Mouse (Mus musculus) myocyte (in vitro differentiated cells): ENCODE measurements around the gene Hoxa6. TPM values are rescaled to one million over a fixed set of nuclear protein-coding genes. Genes with fewer than 3 reads are reported as not detected.

Experiments
- H3K27me3 ChIP-seq: one replicate; pipeline ENCODE4 v1.6.1; 2011; ENCODE audit not compliant: control insufficient read depth, insufficient read depth, insufficient read length
- H3K36me3 ChIP-seq: one replicate; pipeline ENCODE4 v1.6.1; 2011; ENCODE audit not compliant: control insufficient read depth, insufficient read depth
- H3K4me2 ChIP-seq: one replicate; pipeline ENCODE4 v1.6.1; 2011; ENCODE audit warnings: low read depth, control low read depth
- H3K4me3 ChIP-seq: one replicate; pipeline ENCODE4 v1.5.1; 2011; ENCODE audit warnings: mild to moderate bottlenecking, control low read depth, moderate library complexity
- H3K79me2 ChIP-seq: one replicate; pipeline ENCODE4 v1.6.1; 2011; ENCODE audit not compliant: control insufficient read depth, insufficient read depth
- H3ac ChIP-seq: one replicate; pipeline ENCODE4 v1.6.1; 2011; ENCODE audit not compliant: control insufficient read depth, insufficient read length
- CEBPB ChIP-seq: IDR thresholded peaks from 2 replicates; pipeline ENCODE4 v1.6.1; 2011; ENCODE audit warnings: mild to moderate bottlenecking, moderate library complexity; ENCODE audit not compliant: poor library complexity, insufficient read depth, severe bottlenecking
- E2F4 ChIP-seq: IDR thresholded peaks from one replicate; pipeline ENCODE4 v1.6.1; 2011; ENCODE audit warnings: mild to moderate bottlenecking, control low read depth, moderate library complexity; ENCODE audit not compliant: insufficient read depth
- MAX ChIP-seq: IDR thresholded peaks from one replicate; pipeline ENCODE4 v1.6.1; 2011; ENCODE audit warnings: low read depth, mild to moderate bottlenecking, control low read depth
- MYOD1 ChIP-seq, 3 experiments: IDR thresholded peaks; one replicate each; pipeline ENCODE4 v1.6.1; 2011; ENCODE audit warnings: control low read depth in 2 of 3, low read depth in 2 of 3, mild to moderate bottlenecking in 2 of 3, moderate library complexity in 1 of 3; ENCODE audit not compliant: insufficient read length in 2 of 3, control insufficient read depth in 1 of 3
- MYOG ChIP-seq, 3 experiments: IDR thresholded peaks; one replicate each; pipeline ENCODE4 v1.6.1; 2011; ENCODE audit warnings: control low read depth in 2 of 3, low read depth in 2 of 3, mild to moderate bottlenecking in 2 of 3; ENCODE audit not compliant: insufficient read length in 2 of 3, control insufficient read depth in 1 of 3, insufficient read depth in 1 of 3
- POLR2A ChIP-seq: IDR thresholded peaks from one replicate; pipeline ENCODE4 v1.6.1; 2011; ENCODE audit warnings: low read depth, mild to moderate bottlenecking, control low read depth, moderate library complexity; ENCODE audit not compliant: insufficient read length
- POLR2AphosphoS2 ChIP-seq: IDR thresholded peaks from one replicate; pipeline ENCODE4 v1.6.1; 2011; ENCODE audit warnings: low read depth, control low read depth; ENCODE audit not compliant: insufficient read length
- REST ChIP-seq: IDR thresholded peaks from one replicate; pipeline ENCODE4 v1.6.1; 2011; ENCODE audit warnings: mild to moderate bottlenecking, control low read depth, moderate library complexity; ENCODE audit not compliant: insufficient read depth, insufficient read length
- SRF ChIP-seq: IDR thresholded peaks from one replicate; pipeline ENCODE4 v1.6.1; 2011; ENCODE audit warnings: low read depth; ENCODE audit not compliant: control insufficient read depth, insufficient read length
- TCF12 ChIP-seq: IDR thresholded peaks from one replicate; pipeline ENCODE4 v1.6.1; 2011; ENCODE audit warnings: mild to moderate bottlenecking, control low read depth; ENCODE audit not compliant: poor library complexity, insufficient read depth, severe bottlenecking
- TCF3 ChIP-seq: IDR thresholded peaks from one replicate; pipeline ENCODE4 v1.6.1; 2011; ENCODE audit warnings: low read depth, control low read depth; ENCODE audit not compliant: insufficient read length
- USF1 ChIP-seq: IDR thresholded peaks from one replicate; pipeline ENCODE4 v1.6.1; 2011; ENCODE audit warnings: low read depth, mild to moderate bottlenecking, control low read depth, moderate library complexity
- polyA plus RNA-seq: library from polyadenylated mRNA; unstranded; fragments of >200 nt; fragmentation: generic; extraction: Trizol; gene quantifications from one replicate; pipeline ENCODE4 v1.2.1, GENCODE M21; 2012; ENCODE audit warnings: missing spikeins

Hoxa6 gene
- polyA plus RNA-seq, 1 experiment = 0.88 TPM

DNA sequence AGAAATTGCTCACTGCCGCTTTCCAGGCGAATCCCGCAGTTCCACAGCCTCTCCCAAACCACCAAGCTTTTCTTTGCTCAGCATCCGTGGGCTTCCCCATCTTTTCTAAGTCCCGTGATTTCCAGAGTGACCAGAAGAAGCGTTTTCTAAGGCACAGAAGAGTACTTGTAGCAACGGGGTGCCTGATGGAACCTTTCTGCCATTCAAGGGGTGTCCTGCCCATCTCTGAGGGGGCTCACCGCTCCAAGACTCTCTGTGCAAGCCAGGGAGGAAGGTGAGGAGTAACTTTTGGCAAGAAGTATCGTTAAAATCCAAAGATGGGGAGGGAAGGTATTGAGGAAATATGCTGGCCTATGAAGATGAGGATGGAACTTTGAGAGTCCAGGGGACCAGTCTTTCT lies 30.7 kb downstream of the Hoxa6 start:
- TF ChIP-seq TCF3 = no peak
- TF ChIP-seq USF1 = no peak
- TF ChIP-seq MAX = no peak
- TF ChIP-seq TCF12 = no peak
- TF ChIP-seq SRF = no peak
- TF ChIP-seq POLR2AphosphoS2 = no peak
- no peak for TF ChIP-seq MYOD1 (IDR thresholded peaks at IDR 0.05; ENCODE audit: control insufficient read depth in 1 of 3, insufficient read length in 2 of 3, low read depth in 2 of 3)
- no peak for TF ChIP-seq E2F4
- no peak for TF ChIP-seq CEBPB
- Histone ChIP-seq H3K4me2 (no peak overlapping the region), H3K27me3 (no peaks in the 10 kb centered on the region), H3K79me2 (no peaks in the 10 kb centered on the region), H3K4me3 (no peak overlapping the region), H3ac (no peak overlapping the region), H3K36me3 (no peaks in the 10 kb centered on the region)

DNA sequence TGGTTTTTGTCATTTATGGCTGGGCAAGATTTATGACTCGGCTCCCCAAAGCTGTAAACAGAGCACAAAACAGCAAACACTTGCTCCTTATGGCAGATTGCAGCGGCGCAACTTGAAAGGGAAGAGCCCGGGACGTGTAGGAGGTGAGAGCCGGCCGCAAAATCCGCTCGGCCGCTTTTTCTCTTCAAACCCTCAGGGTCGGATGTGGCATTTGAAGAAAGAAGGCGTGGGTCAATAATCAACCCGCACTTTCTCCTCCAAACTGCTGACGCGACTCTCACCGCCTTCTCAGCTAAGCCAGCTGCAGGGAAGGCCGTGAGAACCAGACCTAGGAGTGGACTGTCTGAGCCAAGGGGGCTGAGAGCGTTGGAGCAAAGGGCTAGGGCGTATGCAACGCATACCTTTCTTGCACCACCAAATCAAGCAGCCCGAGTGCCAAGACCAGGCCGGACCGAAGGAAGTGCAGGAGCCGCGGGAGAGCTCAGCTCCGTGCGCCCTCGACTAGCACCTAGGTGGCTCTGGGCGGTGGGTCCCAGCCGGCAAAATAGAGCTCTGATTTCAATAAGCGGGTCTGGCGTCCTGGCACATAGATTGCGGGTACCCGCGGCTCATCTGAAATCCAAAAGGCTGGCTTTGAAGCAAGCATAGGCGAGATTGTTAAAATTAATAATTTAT lies 31.3 kb downstream of the Hoxa6 start, which contains the start of gene 5730596B20Rik:
TSS of gene 5730596B20Rik (plus strand) at position 438 of the 675 bp plus-strand sequence.
- Histone ChIP-seq H3K4me3 (no peak within 1 kb of the TSS), H3K79me2 (no peaks in the 10 kb centered on the region), H3K36me3 (no peaks in the 10 kb centered on the region), H3ac (no peak within 1 kb of the TSS), H3K4me2 (no peak within 1 kb of the TSS), H3K27me3 (no peaks in the 10 kb centered on the region)
- TF ChIP-seq MYOD1 (IDR thresholded peaks at IDR 0.05; ENCODE audit: control insufficient read depth in 1 of 3, insufficient read length in 2 of 3, low read depth in 2 of 3) (no peak), REST (no peak), CEBPB (no peak), MAX (no peak), TCF12 (no peak), POLR2A (no peak), TCF3 (no peak), USF1 (no peak), E2F4 (no peak), SRF (no peak), POLR2AphosphoS2 (no peak), MYOG (IDR thresholded peaks at IDR 0.05; ENCODE audit: control insufficient read depth in 1 of 3, insufficient read depth in 1 of 3, insufficient read length in 2 of 3, low read depth in 2 of 3) (no peak)

DNA sequence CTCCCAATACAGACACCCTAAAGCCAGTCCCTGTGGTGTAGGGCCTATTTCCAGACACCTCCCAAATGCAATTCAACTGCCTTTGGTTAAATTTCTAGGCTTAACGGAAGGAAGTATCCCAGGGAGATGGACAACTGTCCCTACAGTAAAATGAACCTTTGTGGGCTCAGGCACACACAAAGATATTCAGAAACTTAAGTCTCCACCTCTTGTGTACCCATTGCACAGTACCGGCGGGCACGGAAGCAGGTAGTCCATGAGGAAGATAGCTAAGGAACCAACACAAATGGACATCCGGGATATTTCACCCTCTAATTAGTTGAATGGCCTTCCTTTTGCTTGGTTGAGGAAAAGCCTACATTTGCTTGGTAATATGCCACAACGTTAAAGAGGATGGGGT lies 32.1 kb downstream of the Hoxa6 start:
- H3K4me2 ChIP-seq = no peak overlapping the region
- no peak overlapping the region for H3ac ChIP-seq
- no peaks in the 10 kb centered on the region for H3K79me2 ChIP-seq
- TF ChIP-seq POLR2AphosphoS2 = no peak
- TF ChIP-seq POLR2A = no peak
- TF ChIP-seq CEBPB = no peak
- no peak for TF ChIP-seq REST
- TF ChIP-seq USF1 = no peak
- TF ChIP-seq TCF3 = no peak
- no peak for TF ChIP-seq MAX
- no peak for TF ChIP-seq E2F4
- no peak for TF ChIP-seq TCF12
- TF ChIP-seq MYOG (IDR thresholded peaks at IDR 0.05; ENCODE audit: control insufficient read depth in 1 of 3, insufficient read depth in 1 of 3, insufficient read length in 2 of 3, low read depth in 2 of 3) = no peak
- TF ChIP-seq SRF = no peak
- no peak for TF ChIP-seq MYOD1 (IDR thresholded peaks at IDR 0.05; ENCODE audit: control insufficient read depth in 1 of 3, insufficient read length in 2 of 3, low read depth in 2 of 3)
- no peaks in the 10 kb centered on the region for H3K27me3 ChIP-seq
- H3K36me3 ChIP-seq = no peaks in the 10 kb centered on the region
- H3K4me3 ChIP-seq = no peak overlapping the region

DNA sequence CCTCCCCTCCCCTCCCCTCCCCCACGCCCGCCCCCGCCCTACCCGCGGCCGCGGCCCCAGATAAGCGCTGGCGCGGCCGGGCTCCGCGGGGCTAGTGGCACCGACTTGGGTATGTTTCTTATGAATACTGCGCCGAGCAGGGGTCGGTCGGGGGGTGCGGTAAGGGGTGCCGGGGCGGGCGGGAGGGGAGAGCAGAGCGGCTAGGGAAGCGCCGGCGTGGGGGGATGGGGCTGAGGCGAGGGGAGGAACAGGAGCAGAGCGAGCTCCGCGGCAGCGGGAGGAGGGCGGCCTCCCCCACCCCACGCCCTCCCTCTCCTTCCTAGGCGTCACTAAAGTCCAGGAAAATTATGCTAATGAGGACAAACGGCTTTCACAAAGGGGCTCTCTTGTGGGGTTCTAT lies 32.7 kb downstream of the Hoxa6 start:
- no peak overlapping the region for H3K4me2 ChIP-seq
- no peak overlapping the region for H3K4me3 ChIP-seq
- no peak overlapping the region for H3ac ChIP-seq
- no peaks in the 10 kb centered on the region for H3K27me3 ChIP-seq
- H3K79me2 ChIP-seq = no peaks in the 10 kb centered on the region
- TF ChIP-seq SRF (no peak), REST (no peak)
- H3K36me3 ChIP-seq = no peaks in the 10 kb centered on the region
